Mouse (Mus musculus) right cerebral cortex, adult 18-20 months (tissue): ENCODE results near the gene Nhs.

ENCODE experiments used
- DNase-seq: peaks from one replicate; pipeline ENCODE4 v3.0.0; 2022; ENCODE audit warnings: mixed read lengths

Gene Nhs

GRCm38 (mm10) chrX:161925973-161926682, 233.4 kb downstream of the Nhs start:
- no peak for DNase-seq

GRCm38 (mm10) chrX:161922655-161923054, 236.9 kb downstream of the Nhs start:
- no peak for DNase-seq

GRCm38 (mm10) chrX:161921581-161921980, 237.9 kb downstream of the Nhs start:
- DNase-seq: no peak

- DNase-seq: no peak
Observed at GRCm38 (mm10) chrX:161909963-161910362, 249.6 kb downstream of the Nhs start.

GRCm38 (mm10) chrX:161908652-161909403, 250.7 kb downstream of the Nhs start:
- peak; percentile 18 for DNase-seq

- DNase-seq: no peak
Observed at GRCm38 (mm10) chrX:161907595-161908592, 251.6 kb downstream of the Nhs start.

GRCm38 (mm10) chrX:161894442-161894841, 265.1 kb downstream of the Nhs start:
- no peak for DNase-seq

- no peak for DNase-seq
Observed at GRCm38 (mm10) chrX:161883661-161884060, 275.9 kb downstream of the Nhs start.

GRCm38 (mm10) chrX:161877123-161877522, 282.4 kb downstream of the Nhs start:
- no peak for DNase-seq

- DNase-seq: no peak
Observed at GRCm38 (mm10) chrX:161873511-161873910, 286.0 kb downstream of the Nhs start.

- no peak for DNase-seq
Observed at GRCm38 (mm10) chrX:161871306-161871705, 288.2 kb downstream of the Nhs start.

GRCm38 (mm10) chrX:161855630-161856029, 303.9 kb downstream of the Nhs start:
- DNase-seq: no peak

- no peak for DNase-seq
Observed at GRCm38 (mm10) chrX:161853626-161854312, 305.8 kb downstream of the Nhs start.

GRCm38 (mm10) chrX:161826186-161826585, 333.3 kb downstream of the Nhs start:
- peak; percentile 8 for DNase-seq

- peak; percentile 17 for DNase-seq
Observed at GRCm38 (mm10) chrX:161790182-161790581, 369.3 kb downstream of the Nhs start.
